Mouse (Mus musculus) limb, embryonic 11.5 days (tissue): ENCODE measurements at regions not wholly inside any gene's neighbourhood (a gene's known extent, or its start where the extent isn't known, plus 50 kb on each side); places are given as distances from the start of the nearest gene placed in this dataset.

Experiments used
- ATAC-seq: fragments of 200-750 bp; cut with Nextera tagmentation; 2 replicates; pipeline ENCODE4 v1.8.0; 2017; ENCODE audit warnings: low read depth; ENCODE audit not compliant: insufficient number of reproducible peaks, low FRiP score, low TSS enrichment
- DNase-seq: peaks from one replicate; pipeline ENCODE4 v3.0.0-alpha.2; 2015; ENCODE audit warnings: low spot score
- H3K27ac ChIP-seq: fragments of 300-500 bp; sonication (generic); replicated peaks from 2 replicates; pipeline ENCODE4 v1.5.1; 2014; ENCODE audit warnings: low read depth, mild to moderate bottlenecking, low read length
- H3K27me3 ChIP-seq: fragments of 300-500 bp; sonication (generic); 2 replicates; pipeline ENCODE4 v1.6.1; 2014; ENCODE audit warnings: mild to moderate bottlenecking, low read length, mixed read lengths; ENCODE audit not compliant: control insufficient read depth, insufficient read depth
- H3K36me3 ChIP-seq: fragments of 300-500 bp; sonication (generic); 2 replicates; pipeline ENCODE4 v1.6.1; 2014; ENCODE audit warnings: mild to moderate bottlenecking, low read length, moderate library complexity, mixed read lengths; ENCODE audit not compliant: control insufficient read depth, insufficient read depth
- H3K4me1 ChIP-seq: fragments of 300-500 bp; sonication (generic); 2 replicates; pipeline ENCODE4 v1.6.1; 2014; ENCODE audit warnings: low read length, mixed read lengths; ENCODE audit not compliant: control insufficient read depth, insufficient read depth
- H3K4me2 ChIP-seq: fragments of 300-500 bp; sonication (generic); 2 replicates; pipeline ENCODE4 v1.6.1; 2014; ENCODE audit warnings: low read depth, mild to moderate bottlenecking, moderate library complexity; ENCODE audit not compliant: severe bottlenecking
- H3K4me3 ChIP-seq: fragments of 300-500 bp; sonication (generic); 2 replicates; pipeline ENCODE4 v1.5.1; 2014; ENCODE audit warnings: low read depth, low read length
- H3K9ac ChIP-seq: fragments of 300-500 bp; sonication (generic); 2 replicates; pipeline ENCODE4 v1.6.1; 2014; ENCODE audit warnings: mild to moderate bottlenecking, low read length
- H3K9me3 ChIP-seq: fragments of 300-500 bp; sonication (generic); 2 replicates; pipeline ENCODE4 v1.6.1; 2016; ENCODE audit warnings: low read length; ENCODE audit not compliant: control insufficient read depth
- WGBS: fragments of 180-500 bp; shearing (Covaris S2); extraction: QIAGEN DNeasy Blood & Tissue Kit; methylation state at CpG from one replicate; pipeline ENCODE4 v1.1.7; 2014; 5-methylcytosine and 5-hydroxymethylcytosine counted together

- Histone ChIP-seq H3K9ac (peak overlapping the region; percentile 40; the same call in 1 of the 2 replicates), H3K27me3 (no peaks in the 10 kb centered on the region), H3K4me3 (peak overlapping the region; percentile 17; the same call in 1 of the 2 replicates), H3K9me3 (no peaks in the 10 kb centered on the region), H3K4me2 (peak overlapping the region; percentile 45), H3K27ac (no peak overlapping the region), H3K36me3 (no peaks in the 10 kb centered on the region), H3K4me1 (no peaks in the 10 kb centered on the region; the same call in 1 of the 2 replicates)
- WGBS = 23% methylated on average over 20 of the region's 20 CpGs
- DNase-seq (peak; percentile 97), ATAC-seq (peak; percentile 72; the same call in 1 of the 2 replicates)
These were observed 412.9 kb upstream of the Gm6657 start for GRCm38 (mm10) chr12:77780885-77781698.

- Histone ChIP-seq H3K4me2 (no peak overlapping the region), H3K27ac (no peak overlapping the region), H3K4me3 (no peak overlapping the region), H3K9me3 (no peaks in the 10 kb centered on the region), H3K27me3 (no peaks in the 10 kb centered on the region), H3K9ac (no peak overlapping the region), H3K4me1 (peaks cover 3% of the 10 kb centered on the region; the same call in 1 of the 2 replicates), H3K36me3 (no peaks in the 10 kb centered on the region)
- ATAC-seq = no peak
- WGBS = 89% methylated on average over 9 of the region's 9 CpGs
- DNase-seq = no peak
These were observed 410.1 kb upstream of the Gm6657 start for GRCm38 (mm10) chr12:77783909-77784308.

- Histone ChIP-seq H3K9ac (no peak overlapping the region), H3K4me2 (no peak overlapping the region), H3K9me3 (no peaks in the 10 kb centered on the region), H3K4me3 (no peak overlapping the region), H3K36me3 (no peaks in the 10 kb centered on the region), H3K27me3 (no peaks in the 10 kb centered on the region), H3K27ac (no peak overlapping the region), H3K4me1 (peaks cover 5% of the 10 kb centered on the region)
- WGBS = 83% methylated on average over 6 of the region's 6 CpGs
- ATAC-seq = no peak
- DNase-seq = no peak
These were observed 408.4 kb upstream of the Gm6657 start for GRCm38 (mm10) chr12:77785647-77786046.

GRCm38 (mm10) chr12:77786678-77787077 lies 407.4 kb upstream of the Gm6657 start:
- Histone ChIP-seq H3K27ac (no peak overlapping the region), H3K27me3 (no peaks in the 10 kb centered on the region), H3K4me1 (peaks cover 5% of the 10 kb centered on the region; the same call in 1 of the 2 replicates), H3K4me3 (no peak overlapping the region), H3K9ac (no peak overlapping the region), H3K9me3 (no peaks in the 10 kb centered on the region), H3K36me3 (no peaks in the 10 kb centered on the region), H3K4me2 (no peak overlapping the region)
- WGBS = 73% methylated on average over 4 of the region's 4 CpGs
- ATAC-seq (no peak), DNase-seq (no peak)

DNA sequence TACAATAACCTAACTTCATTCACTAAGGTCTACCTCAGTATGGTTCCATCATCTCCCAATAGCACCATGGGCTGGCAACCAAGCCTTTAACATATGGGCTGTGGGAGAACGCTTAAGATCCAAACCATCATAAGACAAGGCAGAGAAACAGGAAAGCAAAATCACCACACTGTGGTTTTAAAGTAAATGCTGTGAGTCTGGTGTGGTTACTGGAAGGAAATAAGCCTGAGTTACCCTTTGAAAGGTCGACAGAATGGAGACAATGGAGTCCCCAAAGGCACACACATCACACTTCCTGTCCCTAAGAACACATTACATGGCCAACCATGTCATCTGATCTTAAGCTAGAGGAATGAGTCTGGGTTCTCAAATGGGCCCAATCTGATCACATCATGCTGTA lies 405.8 kb upstream of the Gm6657 start:
- Histone ChIP-seq H3K9me3 (no peaks in the 10 kb centered on the region), H3K27ac (no peak overlapping the region), H3K4me2 (no peak overlapping the region), H3K4me1 (peaks cover 5% of the 10 kb centered on the region; the same call in 1 of the 2 replicates), H3K36me3 (no peaks in the 10 kb centered on the region), H3K4me3 (no peak overlapping the region), H3K27me3 (no peaks in the 10 kb centered on the region), H3K9ac (no peak overlapping the region)
- no peak for ATAC-seq
- DNase-seq = no peak
- 66% methylated on average over 2 of the region's 2 CpGs for WGBS

GRCm38 (mm10) chr12:77789427-77789826 lies 404.6 kb upstream of the Gm6657 start:
- H3K4me2 ChIP-seq = peak overlapping the region; percentile 3
- peaks cover 5% of the 10 kb centered on the region; the same call in 1 of the 2 replicates for H3K4me1 ChIP-seq
- WGBS = 2% methylated on average over 8 of the region's 8 CpGs
- no peaks in the 10 kb centered on the region for H3K36me3 ChIP-seq
- no peak overlapping the region for H3K27ac ChIP-seq
- ATAC-seq (no peak; the same call in 1 of the 2 replicates), DNase-seq (peak; percentile 58)
- no peak overlapping the region for H3K4me3 ChIP-seq
- no peak overlapping the region for H3K9ac ChIP-seq
- H3K27me3 ChIP-seq = no peaks in the 10 kb centered on the region
- H3K9me3 ChIP-seq = no peaks in the 10 kb centered on the region

- ATAC-seq = no peak
- Histone ChIP-seq H3K9ac (no peak overlapping the region), H3K9me3 (no peaks in the 10 kb centered on the region), H3K27me3 (no peaks in the 10 kb centered on the region), H3K4me2 (peak overlapping the region; percentile 3), H3K4me1 (peaks cover 5% of the 10 kb centered on the region; the same call in 1 of the 2 replicates), H3K27ac (no peak overlapping the region), H3K36me3 (no peaks in the 10 kb centered on the region), H3K4me3 (no peak overlapping the region)
- peak; percentile 26 for DNase-seq
- 15% methylated on average over 14 of the region's 14 CpGs for WGBS
These were observed 404.2 kb upstream of the Gm6657 start for GRCm38 (mm10) chr12:77789871-77790270.

DNA sequence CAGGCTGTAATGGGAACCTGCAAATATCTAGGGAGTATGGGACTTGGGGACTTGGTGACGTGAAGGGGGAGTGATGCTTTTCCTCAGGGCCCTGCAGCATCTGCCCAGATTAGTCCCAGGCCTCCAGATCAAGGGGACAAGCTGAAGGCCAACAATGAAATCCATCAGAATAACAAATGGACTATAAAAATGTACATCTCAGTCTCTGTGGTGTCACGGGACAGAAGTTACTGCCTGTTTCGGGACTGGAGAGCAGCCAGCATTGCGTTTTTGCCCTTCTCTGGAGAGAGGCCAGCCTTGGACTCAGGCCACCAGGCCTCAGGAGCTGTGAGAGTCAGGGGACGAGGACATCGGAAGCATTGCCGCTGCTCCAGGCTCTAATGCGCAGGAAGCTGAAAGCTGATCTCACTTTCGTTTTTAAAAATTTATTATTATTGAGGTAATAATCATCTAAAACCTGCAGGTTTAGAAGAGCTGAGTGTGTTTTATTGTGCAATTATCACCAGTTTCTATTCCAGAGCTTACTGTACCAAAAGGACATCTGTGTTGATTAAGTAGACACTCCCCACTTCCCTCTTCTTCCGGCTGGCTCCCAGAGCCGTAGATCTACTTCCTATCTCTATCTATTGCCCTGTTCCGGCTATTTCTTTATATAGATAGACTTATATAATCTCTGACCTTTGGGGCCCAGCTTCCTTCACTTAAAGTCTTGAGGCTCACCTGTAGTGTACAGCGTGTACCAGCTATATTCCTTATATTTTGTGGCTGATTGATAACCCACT lies 403.0 kb upstream of the Gm6657 start:
- peaks cover 5% of the 10 kb centered on the region; the same call in 1 of the 2 replicates for H3K4me1 ChIP-seq
- H3K4me3 ChIP-seq = no peak overlapping the region
- ATAC-seq (no peak), DNase-seq (no peak)
- no peak overlapping the region for H3K4me2 ChIP-seq
- H3K27ac ChIP-seq = no peak overlapping the region
- no peaks in the 10 kb centered on the region for H3K9me3 ChIP-seq
- 84% methylated on average over 13 of the region's 13 CpGs for WGBS
- no peak overlapping the region for H3K9ac ChIP-seq
- no peaks in the 10 kb centered on the region for H3K36me3 ChIP-seq
- no peaks in the 10 kb centered on the region for H3K27me3 ChIP-seq
